Mouse (Mus musculus) forebrain, embryonic 15.5 days (tissue): Measurements from ENCODE around the gene C4b. TPM values are rescaled to one million over a fixed set of nuclear protein-coding genes. Genes with fewer than 3 reads are reported as not detected.

Experiments
- microRNA-seq: library from miRNA; unstranded; fragments of <30 nt; microRNA quantifications from one replicate; pipeline ENCODE4, GENCODE M21; 2016
- polyA plus RNA-seq: library from polyadenylated mRNA; unstranded; fragments of >200 nt; fragmentation: Nextera tagmentation; extraction: Ambion mirVana; gene quantifications from 2 replicates; pipeline ENCODE4 v1.2.1, GENCODE M21; 2015

C4b gene
- polyA plus RNA-seq, 1 experiment from 2014 or later, result not detected

Small RNA genes within 50 kb of the gene (microRNA-seq; reads per million reads assigned to microRNA genes)
- gene Gm27471, result not detected

Other genes starting within 250 kb of the C4b start
- not detected in 2 replicates for gene Btnl6, start 226.5 kb downstream of the C4b start, polyA plus RNA-seq
- 5.8 and 6.1 TPM in 2 replicates for gene Notch4, start 179.6 kb downstream of the C4b start, polyA plus RNA-seq
- 2.7 and 3.2 TPM in 2 replicates for gene Gpsm3, start 154.1 kb downstream of the C4b start, polyA plus RNA-seq
- 6.8 and 7.5 TPM in 2 replicates for gene Pbx2, start 152.6 kb downstream of the C4b start, polyA plus RNA-seq
- gene Ager, start 146.0 kb downstream of the C4b start, polyA plus RNA-seq, result 1.8 TPM in 2 replicates
- 313 and 321 TPM in 2 replicates for gene Rnf5, start 140.2 kb downstream of the C4b start, polyA plus RNA-seq
- gene Agpat1, start 139.6 kb downstream of the C4b start, polyA plus RNA-seq, result 89.2 and 91.1 TPM in 2 replicates
- gene Egfl8, start 127.9 kb downstream of the C4b start, polyA plus RNA-seq, result 6.1 and 7.4 TPM in 2 replicates
- gene Ppt2, start 115.4 kb downstream of the C4b start, polyA plus RNA-seq, result 17.2 and 18.2 TPM in 2 replicates
- gene Prrt1, start 114.3 kb downstream of the C4b start, polyA plus RNA-seq, result 6.8 and 7.4 TPM in 2 replicates
- 15.3 and 15.8 TPM in 2 replicates for gene Fkbpl, start 99.1 kb downstream of the C4b start, polyA plus RNA-seq
- 111 and 112 TPM in 2 replicates for gene Atf6b, start 96.7 kb downstream of the C4b start, polyA plus RNA-seq
- gene Tnxb, start 73.3 kb downstream of the C4b start, polyA plus RNA-seq, result 0.05 and 0.06 TPM in 2 replicates
- not detected in 2 replicates for gene Cyp21a1, start 60.7 kb upstream of the C4b start, polyA plus RNA-seq
- 39.8 and 43.0 TPM in 2 replicates for gene Stk19, start 93.1 kb upstream of the C4b start, polyA plus RNA-seq
- gene Dxo, start 93.1 kb upstream of the C4b start, polyA plus RNA-seq, result 75.2 and 77.8 TPM in 2 replicates
- gene Skiv2l, start 106.3 kb upstream of the C4b start, polyA plus RNA-seq, result 59.6 and 59.7 TPM in 2 replicates
- 94.9 and 97.1 TPM in 2 replicates for gene Nelfe, start 106.5 kb upstream of the C4b start, polyA plus RNA-seq
- gene Cfb, start 118.6 kb upstream of the C4b start, polyA plus RNA-seq, result 1.8 and 2.1 TPM in 2 replicates
- gene Zbtb12, start 135.6 kb upstream of the C4b start, polyA plus RNA-seq, result 9.5 and 9.9 TPM in 2 replicates
- 0.17 TPM in 1 of 2 replicates, not detected in the other for gene Gm20547, start 138.2 kb upstream of the C4b start, polyA plus RNA-seq
- 0.77 and 1.5 TPM in 2 replicates for gene C2, start 154.4 kb upstream of the C4b start, polyA plus RNA-seq
- 108 and 111 TPM in 2 replicates for gene Ehmt2, start 154.6 kb upstream of the C4b start, polyA plus RNA-seq
- not detected in 2 replicates for gene Slc44a4, start 170.6 kb upstream of the C4b start, polyA plus RNA-seq
- 27.9 and 31.0 TPM in 2 replicates for gene Neu1, start 187.4 kb upstream of the C4b start, polyA plus RNA-seq
- 0.10 and 0.17 TPM in 2 replicates for gene Hspa1b, start 215.4 kb upstream of the C4b start, polyA plus RNA-seq
- gene Gm20481, start 226.0 kb upstream of the C4b start, polyA plus RNA-seq, result not detected in 2 replicates
- 3.6 and 3.7 TPM in 2 replicates for gene Hspa1a, start 228.3 kb upstream of the C4b start, polyA plus RNA-seq
- 1.5 TPM in 2 replicates for gene Hspa1l, start 228.8 kb upstream of the C4b start, polyA plus RNA-seq
- 132 and 149 TPM in 2 replicates for gene Lsm2, start 238.0 kb upstream of the C4b start, polyA plus RNA-seq